Mouse (Mus musculus): ENCODE measurements at regions not wholly inside any gene's neighbourhood (a gene's known extent, or its start where the extent isn't known, plus 50 kb on each side); places are given as distances from the start of the nearest gene placed in this dataset.

- TF ChIP-seq MYOG (IDR thresholded peaks at IDR 0.05; ENCODE audit: control insufficient read depth in 1 of 3, insufficient read depth in 1 of 3, insufficient read length in 2 of 3, low read depth in 2 of 3) (no peak), POLR2A (IDR thresholded peaks at IDR 0.05; ENCODE audit: insufficient read length, low read depth) (no peak), MAX (IDR thresholded peaks at IDR 0.05; ENCODE audit: low read depth) (no peak), REST (IDR thresholded peaks at IDR 0.05; ENCODE audit: insufficient read depth, insufficient read length) (no peak), USF1 (IDR thresholded peaks at IDR 0.05; ENCODE audit: low read depth) (no peak), TCF12 (IDR thresholded peaks at IDR 0.05; ENCODE audit: insufficient read depth, poor library complexity, severe bottlenecking) (no peak), CEBPB (IDR thresholded peaks at IDR 0.05; ENCODE audit: insufficient read depth, poor library complexity, severe bottlenecking) (no peak), POLR2AphosphoS2 (IDR thresholded peaks at IDR 0.05; ENCODE audit: insufficient read length, low read depth) (no peak), E2F4 (IDR thresholded peaks at IDR 0.05; ENCODE audit: insufficient read depth) (no peak), SRF (IDR thresholded peaks at IDR 0.05; ENCODE audit: control insufficient read depth, insufficient read length, low read depth) (no peak), MYOD1 (IDR thresholded peaks at IDR 0.05; ENCODE audit: control insufficient read depth in 1 of 3, insufficient read length in 2 of 3, low read depth in 2 of 3) (no peak), TCF3 (IDR thresholded peaks at IDR 0.05; ENCODE audit: insufficient read length, low read depth) (no peak)
Measured at GRCm38 (mm10) chr12:93851660-93852059, 1840.4 kb upstream of the Flrt2 start.

Data from myocyte (in vitro differentiated cells).